Mouse (Mus musculus) liver, embryonic 14.5 days (tissue): ENCODE results near the gene Hsd17b12.

Experiments used
- CTCF ChIP-seq: IDR thresholded peaks from 2 replicates; pipeline ENCODE4 v1.5.1; 2016; ENCODE audit warnings: antibody characterized with exemption, low read depth, control low read depth
- EP300 ChIP-seq: IDR thresholded peaks from 2 replicates; pipeline ENCODE4 v1.6.1; 2016; ENCODE audit warnings: antibody characterized with exemption, low read depth

- TF ChIP-seq CTCF (peak; percentile 22; the same call in 1 of the 2 replicates), EP300 (no peak)
These were observed at the start of gene Hsd17b12 for GRCm38 (mm10) chr2:94157592-94158519.
